Mouse (Mus musculus): ENCODE measurements around the gene Pygm.

GRCm38 (mm10) chr19:6372433-6372832, 11.8 kb upstream of the Pygm start:
- TF ChIP-seq CTCF (IDR thresholded peaks at IDR 0.05) (no peak), EP300 (IDR thresholded peaks at IDR 0.05; ENCODE audit: insufficient read depth, low read depth, low read length) (no peak), POLR2A (IDR thresholded peaks at IDR 0.05; ENCODE audit: insufficient read depth, low read depth, low read length) (no peak)
